Mouse (Mus musculus): ENCODE data around the gene Abcc8.

Abcc8 gene

GRCm38 (mm10) chr7:46130723-46131122 lies 49.1 kb downstream of the Abcc8 start:
- TF ChIP-seq GATA4 (IDR thresholded peaks at IDR 0.05; ENCODE audit: insufficient replicate concordance, low read length) = no peak

GRCm38 (mm10) chr7:46129463-46130179 lies 50.2 kb downstream of the Abcc8 start:
- no peak for TF ChIP-seq GATA4 (IDR thresholded peaks at IDR 0.05; ENCODE audit: insufficient replicate concordance, low read length)

GRCm38 (mm10) chr7:46128196-46128595 lies 51.6 kb downstream of the Abcc8 start:
- no peak for TF ChIP-seq GATA4 (IDR thresholded peaks at IDR 0.05; ENCODE audit: insufficient replicate concordance, low read length)

GRCm38 (mm10) chr7:46125340-46125739 lies 54.5 kb downstream of the Abcc8 start:
- no peak for TF ChIP-seq GATA4 (IDR thresholded peaks at IDR 0.05; ENCODE audit: insufficient replicate concordance, low read length)

GRCm38 (mm10) chr7:46124460-46124859 lies 55.4 kb downstream of the Abcc8 start:
- no peak for TF ChIP-seq GATA4 (IDR thresholded peaks at IDR 0.05; ENCODE audit: insufficient replicate concordance, low read length)

- no peak for TF ChIP-seq GATA4 (IDR thresholded peaks at IDR 0.05; ENCODE audit: insufficient replicate concordance, low read length)
Measured at GRCm38 (mm10) chr7:46122964-46123363, 56.9 kb downstream of the Abcc8 start.

GRCm38 (mm10) chr7:46117035-46117434 lies 62.8 kb downstream of the Abcc8 start:
- no peak for TF ChIP-seq GATA4 (IDR thresholded peaks at IDR 0.05; ENCODE audit: insufficient replicate concordance, low read length)

GRCm38 (mm10) chr7:46116118-46116581 lies 63.7 kb downstream of the Abcc8 start:
- TF ChIP-seq GATA4 (IDR thresholded peaks at IDR 0.05; ENCODE audit: insufficient replicate concordance, low read length) = no peak

GRCm38 (mm10) chr7:46113435-46113834 lies 66.4 kb downstream of the Abcc8 start:
- no peak for TF ChIP-seq GATA4 (IDR thresholded peaks at IDR 0.05; ENCODE audit: insufficient replicate concordance, low read length)

GRCm38 (mm10) chr7:46111938-46112337 lies 67.9 kb downstream of the Abcc8 start:
- TF ChIP-seq GATA4 (IDR thresholded peaks at IDR 0.05; ENCODE audit: insufficient replicate concordance, low read length) = no peak

- no peak for TF ChIP-seq GATA4 (IDR thresholded peaks at IDR 0.05; ENCODE audit: insufficient replicate concordance, low read length)
Measured at GRCm38 (mm10) chr7:46111212-46111817, 68.5 kb downstream of the Abcc8 start.

GRCm38 (mm10) chr7:46110079-46110478 lies 69.8 kb downstream of the Abcc8 start:
- TF ChIP-seq GATA4 (IDR thresholded peaks at IDR 0.05; ENCODE audit: insufficient replicate concordance, low read length) = no peak

GRCm38 (mm10) chr7:46105484-46105883 lies 74.3 kb downstream of the Abcc8 start:
- no peak for TF ChIP-seq GATA4 (IDR thresholded peaks at IDR 0.05; ENCODE audit: insufficient replicate concordance, low read length)

GRCm38 (mm10) chr7:46104256-46104915 lies 75.4 kb downstream of the Abcc8 start:
- no peak for TF ChIP-seq GATA4 (IDR thresholded peaks at IDR 0.05; ENCODE audit: insufficient replicate concordance, low read length)

GRCm38 (mm10) chr7:46103771-46104170 lies 76.1 kb downstream of the Abcc8 start:
- TF ChIP-seq GATA4 (IDR thresholded peaks at IDR 0.05; ENCODE audit: insufficient replicate concordance, low read length) = no peak

GRCm38 (mm10) chr7:46103075-46103591 lies 76.7 kb downstream of the Abcc8 start:
- TF ChIP-seq GATA4 (IDR thresholded peaks at IDR 0.05; ENCODE audit: insufficient replicate concordance, low read length) = no peak
